Mouse (Mus musculus) brain, embryonic 18.5 days (tissue): ENCODE data around the gene Cox16.
A peak's percentile ranks its signal among the peaks of the same experiment; 100 is the strongest.
"Not testable (repeated sequence)": the region's sequence is repeated elsewhere in the genome, so short reads cannot be mapped to it uniquely, and the experiment has no call there.

Source experiments
- DNase-seq: peaks from one replicate; pipeline ENCODE4 v3.0.0-alpha.2; 2012; ENCODE audit warnings: low read depth, low spot score

The Cox16 gene

GRCm38 (mm10) chr12:81484727-81485191 lies at the start of gene Cox16:
TSS of gene Cox16 (minus strand) at chr12:81485127.
- peak; percentile 77 for DNase-seq

- no peak for DNase-seq
Measured at GRCm38 (mm10) chr12:81533029-81533419, 48.1 kb upstream of the Cox16 start.

- DNase-seq = peak; percentile 75
Measured at GRCm38 (mm10) chr12:81532316-81533028, 47.5 kb upstream of the Cox16 start, which contains the start of the genes Gm20498 and Synj2bp. TSS of gene Gm20498 (minus strand) at chr12:81532905. TSS of gene Synj2bp (minus strand) at chr12:81532911.

GRCm38 (mm10) chr12:81530587-81530986 lies 45.7 kb upstream of the Cox16 start:
- not testable (repeated sequence) for DNase-seq

- DNase-seq = not testable (repeated sequence)
Measured at GRCm38 (mm10) chr12:81496906-81497305, 12.0 kb upstream of the Cox16 start.

- no peak for DNase-seq
Measured at GRCm38 (mm10) chr12:81490491-81490890, 5.6 kb upstream of the Cox16 start.

GRCm38 (mm10) chr12:81485311-81485710 lies 384 bp upstream of the Cox16 start:
- DNase-seq = no peak

- DNase-seq = no peak
Measured at GRCm38 (mm10) chr12:81484212-81484611, 715 bp downstream of the Cox16 start.

- DNase-seq = no peak
Measured at GRCm38 (mm10) chr12:81483656-81484055, 1.3 kb downstream of the Cox16 start.

GRCm38 (mm10) chr12:81459051-81459450 lies 25.9 kb downstream of the Cox16 start:
- not testable (repeated sequence) for DNase-seq

GRCm38 (mm10) chr12:81438985-81439384 lies 45.9 kb downstream of the Cox16 start:
- DNase-seq = not testable (repeated sequence)

GRCm38 (mm10) chr12:81434778-81435177 lies 50.1 kb downstream of the Cox16 start:
- not testable (repeated sequence) for DNase-seq

- DNase-seq = no peak
Measured at GRCm38 (mm10) chr12:81421846-81422245, 63.1 kb downstream of the Cox16 start, which contains the start of gene Adam4. TSS of gene Adam4 (minus strand) at chr12:81421946.

GRCm38 (mm10) chr12:81413211-81413610 lies 71.7 kb downstream of the Cox16 start:
- DNase-seq = no peak

GRCm38 (mm10) chr12:81408966-81409365 lies 76.0 kb downstream of the Cox16 start:
- DNase-seq = no peak

GRCm38 (mm10) chr12:81402187-81402586 lies 82.7 kb downstream of the Cox16 start:
- DNase-seq = peak; percentile 46

GRCm38 (mm10) chr12:81379364-81379763 lies 105.6 kb downstream of the Cox16 start, which contains the start of gene Gm4787:
TSS of gene Gm4787 (minus strand) at chr12:81379464.
- not testable (repeated sequence) for DNase-seq

GRCm38 (mm10) chr12:81333841-81334240 lies 151.1 kb downstream of the Cox16 start:
- no peak for DNase-seq

GRCm38 (mm10) chr12:81332875-81333421 lies 152.0 kb downstream of the Cox16 start, which contains the start of gene Slc8a3:
TSS of gene Slc8a3 (minus strand) at chr12:81333180.
- peak; percentile 60 for DNase-seq

- DNase-seq = peak; percentile 68
Measured at GRCm38 (mm10) chr12:81331937-81332874, 152.7 kb downstream of the Cox16 start.

- DNase-seq = no peak
Measured at GRCm38 (mm10) chr12:81331046-81331638, 153.8 kb downstream of the Cox16 start.
